Mouse (Mus musculus) monocyte, adult 5-6 weeks (primary cell): Measurements from ENCODE around the gene Zfp97. TPM values are rescaled to one million over a fixed set of nuclear protein-coding genes. Genes with fewer than 3 reads are reported as not detected.
"Not testable (repeated sequence)": the region's sequence is repeated elsewhere in the genome, so short reads cannot be mapped to it uniquely, and the experiment has no call there.

Experiments used
- ATAC-seq: fragments of 153-309, 156-312 bp; replicated peaks from 2 replicates; pipeline ENCODE4 v1.8.0; 2017; ENCODE audit warnings: mild to moderate bottlenecking; ENCODE audit not compliant: low TSS enrichment, insufficient number of reproducible peaks, severe bottlenecking, poor library complexity, low FRiP score
- total RNA-seq: library from RNA; stranded (forward); fragments of 200-1000, 200-491, 200-594 nt; gene quantifications from 3 replicates; pipeline ENCODE4 v1.2.3, GENCODE M21; 2017

The Zfp97 gene
- total RNA-seq, result 7.5 to 15.4 TPM (median 13.4 TPM) in 3 replicates

DNA sequence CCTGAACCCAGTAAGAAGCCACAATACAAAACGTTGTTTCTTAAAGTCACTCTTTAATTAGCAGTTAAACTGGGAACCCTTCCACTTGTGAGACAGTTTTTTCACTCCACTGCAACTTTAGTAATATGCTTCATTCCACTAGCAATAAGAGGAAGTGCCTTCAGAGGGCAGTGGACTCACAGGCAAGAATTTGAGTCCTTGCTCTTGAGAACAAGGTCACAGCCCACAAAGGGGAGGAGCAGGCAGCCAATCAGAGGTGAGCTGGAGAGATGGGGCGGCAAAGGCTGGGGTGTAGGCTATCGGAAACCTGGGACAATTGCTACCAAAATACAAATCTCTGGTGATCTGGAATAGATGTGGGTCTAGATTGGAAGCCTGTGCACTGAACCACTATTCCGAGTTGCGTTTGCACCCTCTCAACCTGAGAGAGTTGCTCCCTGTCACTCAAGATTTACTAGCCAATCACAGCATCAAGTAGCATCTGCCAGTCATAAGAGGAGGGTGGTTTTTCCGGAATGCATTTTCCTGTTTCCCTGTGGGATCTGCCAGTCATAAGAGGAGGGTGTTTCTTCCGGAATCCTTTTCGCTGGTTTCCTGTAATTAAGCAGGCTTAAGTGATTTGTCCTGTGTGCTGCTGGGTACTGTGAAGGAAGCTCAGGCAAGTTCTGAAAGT, at the start of gene Zfp97:
Gene Zfp97 (plus strand): TSS at position 586 of the 673 bp plus-strand sequence.
- peak; percentile 95 for ATAC-seq

DNA sequence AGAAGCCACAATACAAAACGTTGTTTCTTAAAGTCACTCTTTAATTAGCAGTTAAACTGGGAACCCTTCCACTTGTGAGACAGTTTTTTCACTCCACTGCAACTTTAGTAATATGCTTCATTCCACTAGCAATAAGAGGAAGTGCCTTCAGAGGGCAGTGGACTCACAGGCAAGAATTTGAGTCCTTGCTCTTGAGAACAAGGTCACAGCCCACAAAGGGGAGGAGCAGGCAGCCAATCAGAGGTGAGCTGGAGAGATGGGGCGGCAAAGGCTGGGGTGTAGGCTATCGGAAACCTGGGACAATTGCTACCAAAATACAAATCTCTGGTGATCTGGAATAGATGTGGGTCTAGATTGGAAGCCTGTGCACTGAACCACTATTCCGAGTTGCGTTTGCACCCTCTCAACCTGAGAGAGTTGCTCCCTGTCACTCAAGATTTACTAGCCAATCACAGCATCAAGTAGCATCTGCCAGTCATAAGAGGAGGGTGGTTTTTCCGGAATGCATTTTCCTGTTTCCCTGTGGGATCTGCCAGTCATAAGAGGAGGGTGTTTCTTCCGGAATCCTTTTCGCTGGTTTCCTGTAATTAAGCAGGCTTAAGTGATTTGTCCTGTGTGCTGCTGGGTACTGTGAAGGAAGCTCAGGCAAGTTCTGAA, 57.7 kb downstream of the Zfp97 start:
- ATAC-seq, result peak; percentile 95

DNA sequence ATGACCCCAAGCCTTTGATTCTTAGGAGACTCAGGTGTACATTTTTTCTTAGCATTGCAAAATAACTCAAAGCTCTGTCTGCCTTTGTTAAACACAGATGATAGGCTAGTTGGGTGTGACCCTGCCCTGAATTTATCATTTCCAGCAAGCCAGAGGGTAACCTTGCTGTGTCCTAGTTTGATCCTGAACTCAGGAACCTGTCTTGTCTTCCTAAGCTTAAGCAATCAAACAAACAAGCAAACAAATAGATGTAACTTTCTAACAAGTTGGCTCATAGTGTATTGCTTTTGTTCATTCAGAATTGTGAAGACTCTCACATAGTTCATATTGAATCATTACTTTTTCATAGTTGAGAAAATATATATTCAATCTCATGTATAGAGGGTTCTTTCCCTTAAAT, 73.5 kb downstream of the Zfp97 start:
- not testable (repeated sequence) for ATAC-seq

DNA sequence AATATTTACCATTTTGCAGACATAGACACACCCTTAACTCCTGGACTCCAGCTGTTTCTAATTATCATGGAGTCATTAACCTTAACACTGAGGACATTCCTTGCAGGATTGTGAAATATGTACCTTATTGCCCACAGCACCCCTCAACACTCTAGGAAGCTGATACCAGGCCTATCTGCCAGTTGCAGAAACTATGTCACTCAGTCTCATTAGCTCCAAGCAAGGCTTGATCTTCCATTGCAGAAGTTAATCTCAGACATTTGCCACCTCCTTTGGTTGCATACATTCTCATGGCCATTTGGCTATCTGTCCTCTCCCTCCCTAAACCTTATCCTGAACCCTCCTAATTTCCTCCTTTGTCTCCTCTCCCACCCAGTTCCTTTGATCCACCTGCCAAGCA, 74.0 kb downstream of the Zfp97 start:
- no peak for ATAC-seq

DNA sequence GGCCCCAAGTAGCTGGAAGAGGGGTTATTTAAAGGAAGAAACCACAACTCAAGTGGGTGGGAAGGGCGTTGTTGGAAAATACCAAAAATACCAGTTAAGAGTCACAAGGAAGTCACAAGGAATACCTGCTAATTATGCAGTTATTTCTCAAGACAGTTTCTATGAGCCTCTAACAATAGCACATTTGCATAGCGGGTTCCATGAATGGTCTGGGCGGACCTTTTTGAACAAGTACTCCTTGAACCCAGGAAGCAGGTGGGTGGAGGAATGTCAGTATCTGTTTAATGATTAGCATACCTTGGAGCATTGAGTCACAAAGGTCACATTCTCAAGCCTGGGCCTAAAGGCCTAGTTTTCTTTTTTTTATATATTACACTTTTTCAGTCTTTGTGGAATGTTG, 74.9 kb downstream of the Zfp97 start:
- not testable (repeated sequence) for ATAC-seq

Other genes with a start within 250 kb of the Zfp97 start
- gene Zfp960, start 57.3 kb upstream of the Zfp97 start, total RNA-seq, result 1.2 TPM in 1 of 3 replicates, not detected in the others